Mouse (Mus musculus) MEL (cell line): Measurements from ENCODE around the gene Dnaja3. TPM values are rescaled to one million over a fixed set of nuclear protein-coding genes. Genes with fewer than 3 reads are reported as not detected.

Experiments
- DNase-seq: peaks from one replicate; pipeline ENCODE4 v3.0.0; 2011; ENCODE audit warnings: low read depth, low spot score
- H3K27ac ChIP-seq: 2 replicates; pipeline ENCODE4 v1.5.1; 2012; ENCODE audit warnings: low read depth, mild to moderate bottlenecking, control low read depth, low read length, moderate library complexity; ENCODE audit not compliant: control insufficient read depth
- H3K27me3 ChIP-seq, 2 experiments: fragments of 150-350 bp in 1 of 2; sonication (generic) in 1 of 2; 2 replicates each; pipeline ENCODE4 v1.6.1; 2012; ENCODE audit warnings: low read length in 2 of 2, mild to moderate bottlenecking in 2 of 2, improper control_type of control experiment in 1 of 2, moderate library complexity in 1 of 2; ENCODE audit not compliant: insufficient read depth in 2 of 2, control insufficient read depth in 1 of 2
- H3K36me3 ChIP-seq, 2 experiments: 2 replicates each; pipeline ENCODE4 v1.6.1; 2012 to 2014; ENCODE audit warnings: low read length in 2 of 2, improper control_type of control experiment in 1 of 2, inconsistent platforms in 1 of 2, mild to moderate bottlenecking in 1 of 2; ENCODE audit not compliant: insufficient read depth in 2 of 2, control insufficient read depth in 1 of 2
- H3K4me1 ChIP-seq, 2 experiments: fragments of 150-350 bp in 1 of 2; sonication (generic) in 1 of 2; 2 replicates each; pipeline ENCODE4 v1.6.1; 2012; ENCODE audit warnings: low read length in 2 of 2, improper control_type of control experiment in 1 of 2, mild to moderate bottlenecking in 1 of 2; ENCODE audit not compliant: insufficient read depth in 2 of 2, control insufficient read depth in 1 of 2
- H3K4me3 ChIP-seq, 2 experiments: fragments of 150-350 bp in 1 of 2; sonication (generic) in 1 of 2; 2 replicates each; pipeline ENCODE4 v1.5.1; 2012; ENCODE audit warnings: low read depth in 2 of 2, low read length in 2 of 2, mild to moderate bottlenecking in 2 of 2, moderate library complexity in 2 of 2, control low read depth in 1 of 2, improper control_type of control experiment in 1 of 2; ENCODE audit not compliant: control insufficient read depth in 1 of 2, insufficient read depth in 1 of 2
- H3K79me2 ChIP-seq: 2 replicates; pipeline ENCODE4 v1.6.1; 2012; ENCODE audit warnings: mild to moderate bottlenecking, low read length, moderate library complexity; ENCODE audit not compliant: control insufficient read depth, poor library complexity, insufficient read depth
- H3K9ac ChIP-seq: 2 replicates; pipeline ENCODE4 v1.6.1; 2012; ENCODE audit warnings: low read depth, mild to moderate bottlenecking, control low read depth, low read length, moderate library complexity; ENCODE audit not compliant: control insufficient read depth, poor library complexity, severe bottlenecking
- H3K9me3 ChIP-seq: fragments of 150-350 bp; sonication (generic); replicated peaks from 2 replicates; pipeline ENCODE4 v1.6.1; 2012; ENCODE audit warnings: mild to moderate bottlenecking, low read length, improper control_type of control experiment, moderate library complexity; ENCODE audit not compliant: insufficient read depth
- CHD1 ChIP-seq: IDR thresholded peaks from 2 replicates; pipeline ENCODE4 v1.6.1; 2012; ENCODE audit warnings: low read depth, mild to moderate bottlenecking, inconsistent platforms, low read length, improper control_type of control experiment
- CHD2 ChIP-seq: IDR thresholded peaks from 2 replicates; pipeline ENCODE4 v1.6.1; 2011; ENCODE audit warnings: low read length, improper control_type of control experiment
- ELF1 ChIP-seq: IDR thresholded peaks from 2 replicates; pipeline ENCODE4 v1.6.1; 2014; ENCODE audit warnings: low read depth, mild to moderate bottlenecking, inconsistent platforms, low read length, improper control_type of control experiment, moderate library complexity
- EP300 ChIP-seq, 2 experiments: IDR thresholded peaks; 2 replicates each; pipeline ENCODE4 v1.6.1; 2011; ENCODE audit warnings: improper control_type of control experiment in 2 of 2, low read length in 2 of 2, low read depth in 1 of 2, mild to moderate bottlenecking in 1 of 2
- GABPA ChIP-seq: IDR thresholded peaks from 2 replicates; pipeline ENCODE4 v1.6.1; 2012; ENCODE audit warnings: low read depth, mild to moderate bottlenecking, inconsistent platforms, low read length, improper control_type of control experiment, moderate library complexity
- KAT2A ChIP-seq: conservative IDR thresholded peaks from 2 replicates; pipeline ENCODE4 v1.6.1; 2012; ENCODE audit warnings: low read depth, low read length, improper control_type of control experiment, inconsistent platforms
- MAFK ChIP-seq: IDR thresholded peaks from 2 replicates; pipeline ENCODE4 v1.6.1; 2011; ENCODE audit warnings: low read depth, mild to moderate bottlenecking, low read length, improper control_type of control experiment, borderline replicate concordance
- MAZ ChIP-seq: IDR thresholded peaks from 2 replicates; pipeline ENCODE4 v1.6.1; 2012; ENCODE audit warnings: low read depth, mild to moderate bottlenecking, inconsistent platforms, low read length, improper control_type of control experiment
- MXI1 ChIP-seq: IDR thresholded peaks from 2 replicates; pipeline ENCODE4 v1.6.1; 2011; ENCODE audit warnings: mild to moderate bottlenecking, low read depth, low read length, improper control_type of control experiment
- MYC ChIP-seq: IDR thresholded peaks from 2 replicates; pipeline ENCODE4 v1.6.1; 2011; ENCODE audit warnings: low read depth, mild to moderate bottlenecking, low read length, improper control_type of control experiment, moderate library complexity
- NRF1 ChIP-seq: IDR thresholded peaks from 2 replicates; pipeline ENCODE4 v1.6.1; 2014; ENCODE audit warnings: low read depth, mild to moderate bottlenecking, inconsistent platforms, low read length, improper control_type of control experiment, moderate library complexity; ENCODE audit not compliant: poor library complexity, insufficient read depth, severe bottlenecking
- RAD21 ChIP-seq: IDR thresholded peaks from 2 replicates; pipeline ENCODE4 v1.6.1; 2011; ENCODE audit warnings: mild to moderate bottlenecking, low read depth, low read length, improper control_type of control experiment
- RCOR1 ChIP-seq: IDR thresholded peaks from 2 replicates; pipeline ENCODE4 v1.6.1; 2012; ENCODE audit warnings: low read depth, mild to moderate bottlenecking, inconsistent platforms, low read length, improper control_type of control experiment
- TAL1 ChIP-seq: IDR thresholded peaks from 2 replicates; pipeline ENCODE4 v1.6.1; 2012; ENCODE audit warnings: mild to moderate bottlenecking, inconsistent platforms, low read length, moderate library complexity, mixed read lengths
- UBTF ChIP-seq: IDR thresholded peaks from 2 replicates; pipeline ENCODE4 v1.6.1; 2012; ENCODE audit warnings: low read depth, mild to moderate bottlenecking, inconsistent platforms, low read length, improper control_type of control experiment, moderate library complexity, borderline replicate concordance; ENCODE audit not compliant: insufficient read depth
- ZKSCAN1 ChIP-seq: IDR thresholded peaks from 2 replicates; pipeline ENCODE4 v1.6.1; 2012; ENCODE audit warnings: low read depth, mild to moderate bottlenecking, inconsistent platforms, low read length, improper control_type of control experiment, moderate library complexity
- ZMIZ1 ChIP-seq: IDR thresholded peaks from 2 replicates; pipeline ENCODE4 v1.6.1; 2012; ENCODE audit warnings: low read depth, mild to moderate bottlenecking, inconsistent platforms, low read length, improper control_type of control experiment, moderate library complexity
- ZNF384 ChIP-seq: IDR thresholded peaks from 2 replicates; pipeline ENCODE4 v1.6.1; 2012; ENCODE audit warnings: low read depth, mild to moderate bottlenecking, inconsistent platforms, low read length, improper control_type of control experiment
- polyA plus RNA-seq, 2 experiments: library from polyadenylated mRNA; stranded (reverse) in 1 of 2; unstranded in 1 of 2; fragments of >175 nt in 1 of 2; fragments of >200 nt in 1 of 2; gene quantifications; 2 replicates each; pipeline versions ENCODE4 v1.2.1 to v1.2.4; 2012; ENCODE audit warnings: low replicate concordance in 2 of 2, low read depth in 1 of 2; ENCODE audit not compliant: insufficient read length in 2 of 2, insufficient read depth in 1 of 2, missing spikeins in 1 of 2
- total RNA-seq: library from RNA; depleted of rRNA; stranded (reverse); fragments of 300-350 nt; gene quantifications from 2 replicates; pipeline ENCODE4 v1.2.3, GENCODE M21; 2012

Gene Dnaja3
- total and polyA plus RNA-seq, 3 experiments, result 91.8 to 94.3 TPM; not detected in 1

GRCm38 (mm10) chr16:4641119-4641838, 1.5 kb downstream of the Dnaja3 start:
- DNase-seq, result no peak
- no peaks in the 10 kb centered on the region for H3K79me2 ChIP-seq
- H3K9me3 ChIP-seq, result no peaks in the 10 kb centered on the region
- no peak for TF ChIP-seq ZMIZ1
- TF ChIP-seq MXI1, result no peak
- no peak for TF ChIP-seq ZKSCAN1
- no peak for TF ChIP-seq UBTF
- TF ChIP-seq NRF1, result no peak
- TF ChIP-seq CHD2, result no peak
- no peak for TF ChIP-seq ZNF384
- TF ChIP-seq MAZ, result no peak
- TF ChIP-seq RAD21, result no peak
- no peak for TF ChIP-seq CHD1
- no peak for TF ChIP-seq TAL1
- no peak for TF ChIP-seq MYC
- TF ChIP-seq MAFK, result no peak
- no peak for TF ChIP-seq GABPA
- no peak overlapping the region for H3K4me3 ChIP-seq
- no peak overlapping the region for H3K27ac ChIP-seq
- no peaks in the 10 kb centered on the region for H3K27me3 ChIP-seq
- no peak overlapping the region for H3K9ac ChIP-seq
- peaks cover 0 to 1% of the 10 kb centered on the region in 2 experiments; a peak in 1 of 4 replicates for H3K36me3 ChIP-seq
- H3K4me1 ChIP-seq, result no peaks in the 10 kb centered on the region

GRCm38 (mm10) chr16:4642190-4642589, 2.4 kb downstream of the Dnaja3 start:
- H3K79me2 ChIP-seq, result no peaks in the 10 kb centered on the region
- DNase-seq, result no peak
- no peak for TF ChIP-seq RCOR1
- TF ChIP-seq EP300 (IDR thresholded peaks at IDR 0.05; ENCODE audit: low read depth in 1 of 2, low read length in 2 of 2), result no peak
- TF ChIP-seq MYC, result no peak
- TF ChIP-seq CHD2, result no peak
- no peak for TF ChIP-seq RAD21
- TF ChIP-seq ELF1, result no peak
- TF ChIP-seq KAT2A, result no peak
- peaks cover 0 to 1% of the 10 kb centered on the region in 2 experiments; a peak in 1 of 4 replicates for H3K36me3 ChIP-seq
- no peak overlapping the region for H3K27ac ChIP-seq
- H3K4me3 ChIP-seq, result no peak overlapping the region
- no peaks in the 10 kb centered on the region for H3K4me1 ChIP-seq
- no peaks in the 10 kb centered on the region for H3K27me3 ChIP-seq
- no peak overlapping the region for H3K9ac ChIP-seq
- no peaks in the 10 kb centered on the region for H3K9me3 ChIP-seq
